Mouse (Mus musculus) E14TG2a.4 (cell line): Measurements from ENCODE around the gene Prkn.

Experiments
- CTCF ChIP-seq: conservative IDR thresholded peaks from 2 replicates; pipeline ENCODE4 v1.5.1; 2014; ENCODE audit warnings: low read length
- NANOG ChIP-seq: IDR thresholded peaks from 2 replicates; pipeline ENCODE4 v1.6.1; 2014; ENCODE audit warnings: borderline replicate concordance, low read length, mixed read lengths
- POU5F1 ChIP-seq: IDR thresholded peaks from 2 replicates; pipeline ENCODE4 v1.6.1; 2014; ENCODE audit warnings: low read length, borderline replicate concordance

DNA sequence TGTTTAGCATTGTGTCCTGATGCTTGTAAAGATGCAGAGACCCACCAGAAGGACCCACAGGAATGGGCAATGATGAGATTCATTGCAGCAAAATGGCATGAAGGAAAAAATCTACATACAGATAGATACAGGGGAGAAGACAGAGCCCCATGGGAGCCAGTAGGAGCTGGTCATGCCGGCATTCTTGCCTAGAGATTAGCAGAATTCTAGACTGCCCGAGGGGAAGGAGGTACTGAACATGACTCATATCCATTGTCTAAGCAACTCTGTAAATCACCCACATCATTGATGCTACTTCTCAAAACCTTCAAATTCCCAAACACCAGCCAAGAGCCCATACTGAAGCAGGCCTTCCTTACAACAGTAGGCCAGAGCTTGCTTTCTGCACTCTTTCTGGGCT lies 591.1 kb downstream of the Prkn start:
- TF ChIP-seq CTCF: no peak
- TF ChIP-seq NANOG: no peak
- no peak for TF ChIP-seq POU5F1
